Mouse (Mus musculus): Measurements from ENCODE around the gene Nek9.

Gene Nek9

DNA sequence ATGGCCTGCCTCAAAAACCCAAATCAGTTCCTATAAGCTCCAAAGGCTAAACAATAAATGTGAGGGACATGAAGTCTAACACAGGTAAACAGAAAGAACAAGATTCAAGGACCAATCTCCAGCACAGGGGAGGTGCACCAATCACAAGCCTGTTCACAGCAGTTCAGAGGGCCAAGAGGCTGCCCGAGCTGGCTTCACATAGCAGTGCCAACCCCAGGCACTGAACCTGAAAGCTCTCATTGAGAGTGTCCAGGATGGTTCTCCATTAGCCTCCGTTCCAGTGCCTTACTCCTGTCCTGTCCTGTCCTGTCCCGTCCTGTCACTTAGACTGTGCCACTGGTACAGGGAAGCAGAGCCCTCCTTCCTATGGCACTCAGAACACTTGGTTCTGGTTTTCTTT, 8.0 kb upstream of the Nek9 start:
- no peak for DNase-seq (ENCODE audit: low spot score in 2 of 2)

GRCm38 (mm10) chr12:85346374-85346773, 7.2 kb upstream of the Nek9 start:
- peak in 1 of 2 experiments; percentile 27 for DNase-seq (ENCODE audit: low spot score in 2 of 2)

- DNase-seq (ENCODE audit: low spot score in 2 of 2): no peak
Measured at GRCm38 (mm10) chr12:85345559-85345958, 6.4 kb upstream of the Nek9 start.

DNA sequence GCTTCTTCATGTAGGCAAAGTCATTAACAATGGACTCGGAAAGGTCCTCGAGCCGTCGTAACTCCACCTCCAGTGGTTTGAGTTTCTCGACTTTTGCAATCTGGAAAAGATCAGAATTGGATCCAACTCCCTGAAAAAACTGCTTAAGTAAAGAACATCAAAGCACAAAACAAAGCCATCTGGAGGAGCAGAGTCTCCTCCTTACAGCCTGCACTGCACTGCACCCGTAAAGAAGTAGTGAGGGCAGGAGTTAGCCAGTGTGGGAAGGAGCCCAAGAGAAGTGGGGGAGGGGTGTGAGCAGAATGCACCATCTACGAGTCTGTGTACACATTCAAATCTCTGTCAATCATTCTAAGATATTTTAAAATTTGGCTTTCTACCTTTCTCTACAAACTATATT, 5.1 kb upstream of the Nek9 start:
- DNase-seq (ENCODE audit: low spot score in 2 of 2): no peak

- no peak for DNase-seq (ENCODE audit: low spot score in 2 of 2)
Measured at GRCm38 (mm10) chr12:85342310-85342709, 3.1 kb upstream of the Nek9 start.

GRCm38 (mm10) chr12:85341131-85341530, 2.0 kb upstream of the Nek9 start:
- no peak for DNase-seq (ENCODE audit: low spot score in 2 of 2)

DNA sequence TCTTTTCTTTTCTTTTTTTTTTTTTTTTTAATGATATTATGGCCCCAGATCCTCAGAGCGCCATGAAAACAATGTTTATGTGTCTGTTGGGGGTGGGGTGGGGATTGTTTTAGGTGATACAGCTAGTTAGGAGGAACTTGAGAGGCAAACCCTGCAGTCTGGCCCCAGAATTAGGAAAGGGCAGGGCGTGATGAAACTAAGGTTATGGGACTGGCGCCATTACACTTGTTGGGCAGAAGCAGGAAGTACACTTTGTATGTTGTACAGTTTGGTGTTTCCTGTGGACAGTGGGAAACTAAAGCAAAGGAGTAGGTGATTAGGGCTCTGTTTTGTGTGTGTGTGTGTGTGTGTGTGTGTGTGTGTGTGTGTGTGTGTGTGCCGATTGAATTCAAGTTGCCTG, 785 bp upstream of the Nek9 start:
- no peak for DNase-seq (ENCODE audit: low spot score in 2 of 2)

- DNase-seq (ENCODE audit: low spot score in 2 of 2): peak in 1 of 2 experiments; percentile 28
Measured at GRCm38 (mm10) chr12:85338815-85339214, 347 bp downstream of the Nek9 start.

GRCm38 (mm10) chr12:85337567-85338311, 1.4 kb downstream of the Nek9 start:
- no peak for DNase-seq (ENCODE audit: low spot score in 2 of 2)

DNA sequence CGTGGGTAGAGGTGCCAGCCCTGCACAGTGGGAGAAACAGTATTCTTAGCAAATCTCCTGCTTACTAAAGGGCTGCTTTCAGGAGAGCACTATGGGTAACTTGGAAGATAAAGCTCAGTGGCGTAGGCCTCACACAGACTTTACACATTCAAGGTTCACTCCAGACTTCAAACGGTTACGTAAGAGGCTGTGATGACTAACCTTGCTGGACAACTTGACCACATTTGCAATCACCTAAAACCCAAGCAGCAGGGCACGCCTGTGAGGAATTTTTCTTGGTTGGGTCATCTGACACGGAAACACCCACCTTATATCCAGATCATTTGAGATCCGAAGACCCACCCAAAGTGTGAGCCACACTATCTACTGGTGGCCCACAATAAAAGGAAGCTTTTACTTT, 9.0 kb downstream of the Nek9 start:
- DNase-seq (ENCODE audit: low spot score in 2 of 2): no peak

DNA sequence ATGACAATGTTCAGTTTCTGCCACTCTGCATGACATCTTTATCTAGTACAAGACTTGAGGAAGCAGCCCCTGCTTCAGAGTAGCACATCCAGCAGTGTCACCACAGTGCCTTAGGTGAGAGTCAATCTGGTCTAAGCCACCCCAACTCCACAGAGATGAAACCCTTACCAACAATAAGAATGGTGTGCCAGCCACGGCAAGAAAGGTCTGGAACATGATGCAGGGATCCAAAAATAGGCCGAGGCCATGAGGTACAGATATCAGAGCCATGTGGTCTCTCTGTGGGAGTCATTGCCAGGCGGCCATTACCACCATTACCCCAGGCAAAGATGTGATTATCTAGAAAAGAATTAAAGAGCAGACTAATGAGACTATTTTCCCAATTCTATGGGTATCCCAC, 30.5 kb downstream of the Nek9 start:
- DNase-seq (ENCODE audit: low spot score in 2 of 2): no peak

DNA sequence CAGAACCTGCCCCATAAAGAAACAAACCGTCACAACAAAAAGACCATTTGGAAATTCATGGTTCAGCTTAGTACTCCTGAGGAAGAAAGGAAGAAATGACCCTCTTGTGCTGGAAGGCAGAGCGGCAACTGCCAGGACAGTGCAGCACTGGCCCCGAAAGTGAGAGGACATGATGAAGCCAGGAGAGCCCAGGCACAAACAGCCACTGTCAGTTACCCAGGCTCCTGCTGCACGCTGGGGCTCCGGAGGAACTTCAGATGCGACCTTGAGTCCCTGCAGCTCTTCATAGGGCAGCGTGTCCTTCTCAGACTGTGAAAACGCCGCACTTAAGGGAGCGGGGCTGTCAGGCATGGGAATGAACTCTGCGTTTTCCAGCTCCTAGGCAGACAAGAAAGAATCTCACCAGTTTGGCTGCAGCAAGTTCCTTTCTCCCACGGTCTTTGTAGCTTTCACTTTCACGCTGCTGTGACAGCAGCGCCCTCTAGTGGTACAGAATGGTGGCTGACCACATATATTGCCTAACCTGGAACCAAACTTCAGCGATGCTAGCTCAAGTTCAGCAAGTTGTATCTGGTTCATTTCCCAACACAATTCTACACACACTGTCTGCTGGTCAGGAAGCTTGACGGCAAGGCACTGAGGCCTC, 33.8 kb downstream of the Nek9 start:
- DNase-seq (ENCODE audit: low spot score in 2 of 2): peak; percentile 73 to 86

GRCm38 (mm10) chr12:85304725-85305124, 34.4 kb downstream of the Nek9 start:
- no peak for DNase-seq (ENCODE audit: low spot score in 2 of 2)

GRCm38 (mm10) chr12:85303256-85303655, 35.9 kb downstream of the Nek9 start:
- DNase-seq (ENCODE audit: low spot score in 2 of 2): no peak

GRCm38 (mm10) chr12:85298835-85299180, 40.4 kb downstream of the Nek9 start:
- DNase-seq (ENCODE audit: low spot score in 2 of 2): no peak

DNA sequence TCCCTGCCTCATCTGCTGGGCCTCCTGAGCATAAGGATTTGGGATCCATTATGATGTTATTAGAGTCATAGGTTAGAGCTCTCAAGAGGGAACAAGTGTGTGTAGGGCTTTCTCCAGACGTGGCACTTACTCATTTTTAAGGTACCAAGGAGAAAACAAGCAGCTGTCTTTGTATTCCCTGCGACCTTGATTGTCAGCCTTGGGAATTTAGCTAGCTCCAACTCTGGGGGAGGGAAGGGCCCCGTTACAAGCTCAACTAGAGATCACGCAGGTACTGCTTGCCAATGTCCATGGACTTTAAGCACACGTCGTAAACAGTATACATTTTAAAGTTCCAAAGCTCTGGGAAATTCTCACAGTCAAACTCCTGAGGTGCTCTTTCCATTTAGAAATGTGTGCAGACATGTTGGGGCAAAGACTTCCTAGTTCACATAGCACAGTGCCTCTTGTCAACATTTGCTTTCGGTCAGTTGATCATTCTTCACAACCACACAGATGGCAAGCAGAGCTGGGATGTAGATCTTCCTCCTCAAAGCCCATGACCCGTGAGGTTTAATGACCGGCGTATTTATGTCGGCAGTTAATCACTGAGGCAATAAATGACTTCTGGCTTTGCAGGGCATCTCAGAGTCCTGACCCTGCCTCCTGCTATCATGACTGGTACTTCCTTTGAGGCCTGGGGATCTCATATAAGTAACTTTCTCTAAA, 40.9 kb downstream of the Nek9 start:
- no peak for DNase-seq (ENCODE audit: low spot score in 2 of 2)

- no peak for DNase-seq (ENCODE audit: low spot score in 2 of 2)
Measured at GRCm38 (mm10) chr12:85297345-85297997, 41.7 kb downstream of the Nek9 start.

GRCm38 (mm10) chr12:85296915-85297314, 42.2 kb downstream of the Nek9 start:
- no peak for DNase-seq (ENCODE audit: low spot score in 2 of 2)

DNA sequence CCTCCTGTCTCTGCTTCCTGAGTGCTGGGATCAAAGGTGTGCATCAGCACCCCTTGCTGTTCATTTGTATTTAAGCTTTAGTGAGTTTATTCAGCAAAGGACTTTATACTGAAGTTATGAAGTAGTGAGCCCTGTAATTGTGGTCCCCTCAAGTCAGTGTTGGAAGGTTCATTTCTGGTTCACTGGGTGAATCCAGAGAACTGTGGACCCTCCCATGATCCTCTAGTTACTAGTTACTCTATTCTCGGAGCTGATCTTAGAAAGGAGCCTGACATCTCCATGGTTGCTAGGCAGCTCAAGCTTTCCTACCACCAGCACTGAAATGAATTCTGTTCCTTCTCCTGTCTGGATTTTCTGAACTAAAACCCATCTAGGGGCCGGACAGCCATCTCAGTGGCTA, 43.7 kb downstream of the Nek9 start:
- DNase-seq (ENCODE audit: low spot score in 2 of 2): no peak

DNA sequence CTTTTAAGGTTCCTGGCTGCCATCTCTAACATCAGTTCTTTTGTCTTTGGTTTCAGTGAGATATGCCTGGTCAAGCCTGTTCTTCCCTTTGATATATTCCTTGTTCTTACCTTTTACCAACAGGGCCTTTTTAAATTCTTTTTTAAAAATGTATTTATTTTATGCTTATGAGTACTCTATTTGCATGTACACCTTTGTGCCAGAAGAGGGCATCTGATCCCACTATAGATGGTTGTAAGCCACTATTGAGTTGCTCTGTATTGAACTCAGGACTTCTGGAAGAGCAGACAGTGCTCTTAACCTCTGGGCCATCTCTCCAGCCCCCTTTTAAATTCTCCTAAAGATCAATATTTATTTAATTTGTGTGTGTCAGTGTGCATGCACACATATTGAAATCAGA, 46.3 kb downstream of the Nek9 start:
- no peak for DNase-seq (ENCODE audit: low spot score in 2 of 2)

DNA sequence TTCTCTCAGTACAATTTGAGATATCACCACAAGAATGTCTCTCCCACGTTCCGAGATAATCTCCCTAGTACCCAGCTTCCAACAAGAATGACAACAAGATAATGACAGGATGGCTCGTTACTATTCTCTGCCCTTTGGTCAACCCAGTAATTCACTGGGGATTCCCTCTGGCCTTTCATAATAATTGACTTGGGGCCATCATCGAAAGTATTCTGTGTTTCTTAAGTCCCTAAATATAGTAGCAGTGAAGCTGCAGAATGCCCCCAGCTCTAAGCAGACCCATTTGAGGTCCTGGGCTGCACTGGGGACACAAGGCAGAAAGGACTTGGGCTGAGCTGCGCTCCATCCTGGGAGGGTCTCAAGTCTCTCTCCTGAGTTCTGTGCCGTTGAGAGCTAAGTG, 46.9 kb downstream of the Nek9 start:
- DNase-seq (ENCODE audit: low spot score in 2 of 2): no peak

- no peak for DNase-seq (ENCODE audit: low spot score in 2 of 2)
Measured at GRCm38 (mm10) chr12:85291541-85291940, 47.6 kb downstream of the Nek9 start.

DNA sequence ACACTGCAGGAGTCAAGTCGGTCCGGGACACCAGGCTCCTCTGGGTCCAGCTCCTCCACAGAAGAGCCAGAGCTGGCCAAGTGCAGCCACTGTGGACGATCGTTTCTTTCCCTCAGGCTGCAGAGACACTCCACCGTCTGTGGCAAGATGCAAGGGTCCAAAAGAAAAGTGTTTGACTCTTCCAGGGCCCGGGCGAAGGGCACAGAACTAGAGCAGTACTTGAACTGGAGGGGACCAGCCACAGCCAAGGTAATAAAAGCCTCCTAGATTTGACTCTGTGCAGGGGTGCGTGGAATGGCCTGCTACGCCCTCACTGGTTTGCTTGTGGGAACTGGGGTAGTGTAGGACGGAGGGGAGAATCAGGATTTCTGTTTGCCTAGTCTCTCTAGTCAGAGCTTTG, 48.5 kb downstream of the Nek9 start:
- DNase-seq (ENCODE audit: low spot score in 2 of 2): no peak
